Mouse (Mus musculus) WW6 (cell line): ENCODE measurements around the gene Chst15.

Source experiments
- DNase-seq: peaks from one replicate; pipeline ENCODE4 v3.0.0-alpha.2; 2013; ENCODE audit warnings: low read depth, low spot score

Chst15 gene

GRCm38 (mm10) chr7:132226379-132227074 lies 90.5 kb downstream of the Chst15 start:
- DNase-seq: peak; percentile 53

- DNase-seq: no peak
These were observed 93.4 kb downstream of the Chst15 start for GRCm38 (mm10) chr7:132223452-132224141.

- no peak for DNase-seq
These were observed 103.0 kb downstream of the Chst15 start for GRCm38 (mm10) chr7:132214031-132214430.

GRCm38 (mm10) chr7:132213460-132213859 lies 103.6 kb downstream of the Chst15 start:
- peak; percentile 14 for DNase-seq

GRCm38 (mm10) chr7:132211920-132212701 lies 104.9 kb downstream of the Chst15 start:
- DNase-seq: no peak

GRCm38 (mm10) chr7:132210616-132211015 lies 106.4 kb downstream of the Chst15 start:
- no peak for DNase-seq

GRCm38 (mm10) chr7:132208946-132209651 lies 107.9 kb downstream of the Chst15 start:
- no peak for DNase-seq

- no peak for DNase-seq
These were observed 112.9 kb downstream of the Chst15 start for GRCm38 (mm10) chr7:132204073-132204612.

- no peak for DNase-seq
These were observed 117.3 kb downstream of the Chst15 start for GRCm38 (mm10) chr7:132199686-132200085.

- no peak for DNase-seq
These were observed 118.2 kb downstream of the Chst15 start for GRCm38 (mm10) chr7:132198806-132199205.

GRCm38 (mm10) chr7:132197817-132198475 lies 119.1 kb downstream of the Chst15 start:
- no peak for DNase-seq

- DNase-seq: no peak
These were observed 120.4 kb downstream of the Chst15 start for GRCm38 (mm10) chr7:132196581-132196980.

- DNase-seq: no peak
These were observed 123.4 kb downstream of the Chst15 start for GRCm38 (mm10) chr7:132193606-132194005.

GRCm38 (mm10) chr7:132187456-132187855 lies 129.6 kb downstream of the Chst15 start:
- no peak for DNase-seq
